Mouse (Mus musculus) urinary bladder, postnatal 0 days (tissue): ENCODE data around the gene Gm13697. TPM values are rescaled to one million over a fixed set of nuclear protein-coding genes. Genes with fewer than 3 reads are reported as not detected.

ENCODE experiments used
- polyA plus RNA-seq: library from polyadenylated mRNA; unstranded; fragments of >200 nt; fragmentation: Nextera tagmentation; extraction: Ambion mirVana; gene quantifications from 2 replicates; pipeline ENCODE4 v1.2.1, GENCODE M21; 2015

Gm13697 gene
- not detected in 2 replicates for polyA plus RNA-seq

DNA sequence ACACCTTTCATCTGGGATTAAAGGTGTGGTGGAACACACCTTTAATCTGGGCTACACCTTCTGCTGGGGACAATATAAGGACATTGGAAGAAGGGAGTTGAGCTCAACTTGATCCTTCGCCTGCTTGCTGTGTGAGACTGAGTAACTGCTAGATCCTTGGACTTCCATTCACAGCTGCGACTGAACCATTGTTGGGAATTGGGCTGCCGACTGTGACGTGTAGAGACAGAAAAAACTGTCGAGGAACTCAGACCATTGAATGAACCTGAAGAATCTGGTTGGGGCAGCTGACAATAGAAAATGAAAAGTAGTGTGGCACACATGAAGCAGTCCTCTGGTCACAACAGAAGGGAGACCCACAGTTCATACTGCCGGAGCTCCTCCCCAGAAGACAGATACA, at the start of gene Gm13697:
TSS of gene Gm13697 (plus strand) at position 301 of the 400 bp plus-strand sequence.

GRCm38 (mm10) chr2:83940931-83941361, 43.6 kb upstream of the Gm13697 start, which contains the start of gene Zswim2:
Gene Zswim2, minus strand, starts transcription at chr2:83941228.

DNA sequence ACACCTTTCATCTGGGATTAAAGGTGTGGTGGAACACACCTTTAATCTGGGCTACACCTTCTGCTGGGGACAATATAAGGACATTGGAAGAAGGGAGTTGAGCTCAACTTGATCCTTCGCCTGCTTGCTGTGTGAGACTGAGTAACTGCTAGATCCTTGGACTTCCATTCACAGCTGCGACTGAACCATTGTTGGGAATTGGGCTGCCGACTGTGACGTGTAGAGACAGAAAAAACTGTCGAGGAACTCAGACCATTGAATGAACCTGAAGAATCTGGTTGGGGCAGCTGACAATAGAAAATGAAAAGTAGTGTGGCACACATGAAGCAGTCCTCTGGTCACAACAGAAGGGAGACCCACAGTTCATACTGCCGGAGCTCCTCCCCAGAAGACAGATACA, 29.1 kb upstream of the Gm13697 start, which contains the start of gene Gm13698:
TSS of gene Gm13698 (plus strand) at position 301 of the 400 bp plus-strand sequence.

GRCm38 (mm10) chr2:83961203-83961602, 23.3 kb upstream of the Gm13697 start, which contains the start of gene Gm13693:
Gene Gm13693, plus strand, starts transcription at chr2:83961503.

GRCm38 (mm10) chr2:83967013-83967412, 17.5 kb upstream of the Gm13697 start, which contains the start of gene Gm13695:
Gene Gm13695, plus strand, starts transcription at chr2:83967313.

DNA sequence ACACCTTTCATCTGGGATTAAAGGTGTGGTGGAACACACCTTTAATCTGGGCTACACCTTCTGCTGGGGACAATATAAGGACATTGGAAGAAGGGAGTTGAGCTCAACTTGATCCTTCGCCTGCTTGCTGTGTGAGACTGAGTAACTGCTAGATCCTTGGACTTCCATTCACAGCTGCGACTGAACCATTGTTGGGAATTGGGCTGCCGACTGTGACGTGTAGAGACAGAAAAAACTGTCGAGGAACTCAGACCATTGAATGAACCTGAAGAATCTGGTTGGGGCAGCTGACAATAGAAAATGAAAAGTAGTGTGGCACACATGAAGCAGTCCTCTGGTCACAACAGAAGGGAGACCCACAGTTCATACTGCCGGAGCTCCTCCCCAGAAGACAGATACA, 11.7 kb upstream of the Gm13697 start, which contains the start of gene Gm13696:
TSS of gene Gm13696 (plus strand) at position 301 of the 400 bp plus-strand sequence.

DNA sequence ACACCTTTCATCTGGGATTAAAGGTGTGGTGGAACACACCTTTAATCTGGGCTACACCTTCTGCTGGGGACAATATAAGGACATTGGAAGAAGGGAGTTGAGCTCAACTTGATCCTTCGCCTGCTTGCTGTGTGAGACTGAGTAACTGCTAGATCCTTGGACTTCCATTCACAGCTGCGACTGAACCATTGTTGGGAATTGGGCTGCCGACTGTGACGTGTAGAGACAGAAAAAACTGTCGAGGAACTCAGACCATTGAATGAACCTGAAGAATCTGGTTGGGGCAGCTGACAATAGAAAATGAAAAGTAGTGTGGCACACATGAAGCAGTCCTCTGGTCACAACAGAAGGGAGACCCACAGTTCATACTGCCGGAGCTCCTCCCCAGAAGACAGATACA, 5.9 kb upstream of the Gm13697 start, which contains the start of gene Gm13694:
TSS of gene Gm13694 (plus strand) at position 301 of the 400 bp plus-strand sequence.

GRCm38 (mm10) chr2:83990253-83990652, 5.7 kb downstream of the Gm13697 start, which contains the start of gene Gm13691:
Gene Gm13691, plus strand, starts transcription at chr2:83990553.

Other genes starting within 250 kb of the Gm13697 start
- gene Fam171b, start 172.1 kb upstream of the Gm13697 start, polyA plus RNA-seq: 1.9 and 2.7 TPM in 2 replicates
- gene Zswim2, start 43.5 kb upstream of the Gm13697 start, polyA plus RNA-seq: not detected in 2 replicates
- not detected in 2 replicates for gene Gm13698, start 29.1 kb upstream of the Gm13697 start, polyA plus RNA-seq
- gene Gm13693, start 23.2 kb upstream of the Gm13697 start, polyA plus RNA-seq: not detected in 2 replicates
- gene Gm13695, start 17.4 kb upstream of the Gm13697 start, polyA plus RNA-seq: not detected in 2 replicates
- gene Gm13696, start 11.6 kb upstream of the Gm13697 start, polyA plus RNA-seq: not detected in 2 replicates
- not detected in 2 replicates for gene Gm13694, start 5.8 kb upstream of the Gm13697 start, polyA plus RNA-seq
- not detected in 2 replicates for gene Gm13691, start 5.8 kb downstream of the Gm13697 start, polyA plus RNA-seq